Mouse (Mus musculus) bone marrow, adult 2 months (tissue): Measurements from ENCODE around the gene Olfr374. TPM values are rescaled to one million over a fixed set of nuclear protein-coding genes. Genes with fewer than 3 reads are reported as not detected.
A peak's percentile ranks its signal among the peaks of the same experiment; 100 is the strongest.

Experiments used
- H3K27ac ChIP-seq: fragments of 200-500 bp; 2 replicates; pipeline ENCODE4 v1.5.1; 2012; ENCODE audit warnings: low read depth, mild to moderate bottlenecking, control low read depth, inconsistent platforms, low read length; ENCODE audit not compliant: control insufficient read depth, poor library complexity, insufficient read depth
- H3K4me1 ChIP-seq: fragments of 200-500 bp; 2 replicates; pipeline ENCODE4 v1.6.1; 2011; ENCODE audit warnings: low read length; ENCODE audit not compliant: control insufficient read depth, insufficient read depth
- H3K4me3 ChIP-seq: fragments of 200-500 bp; replicated peaks from 2 replicates; pipeline ENCODE3; 2011; ENCODE audit warnings: mild to moderate bottlenecking, low read depth, low read length, control low read depth; ENCODE audit not compliant: control insufficient read depth
- CTCF ChIP-seq: fragments of 200-500 bp; IDR thresholded peaks from 2 replicates; pipeline ENCODE4 v1.5.1; 2011; ENCODE audit warnings: low read length, control low read depth; ENCODE audit not compliant: control insufficient read depth, insufficient read depth
- POLR2A ChIP-seq: fragments of 200-500 bp; IDR thresholded peaks from 2 replicates; pipeline ENCODE4 v1.6.1; 2011; ENCODE audit warnings: low read depth, mild to moderate bottlenecking, control low read depth, low read length, borderline replicate concordance; ENCODE audit not compliant: control insufficient read depth
- WGBS: fragments of 180-500 bp; shearing (Covaris S2); methylation state at CpG from one replicate; pipeline ENCODE4 v1.1.7; 2018; 5-methylcytosine and 5-hydroxymethylcytosine counted together
- polyA plus RNA-seq: library from polyadenylated mRNA; stranded (reverse); fragments of >200 nt; gene quantifications from 2 replicates; pipeline ENCODE4 v1.2.4, GENCODE M21; 2011; ENCODE audit warnings: low replicate concordance; ENCODE audit not compliant: missing spikeins, insufficient read depth, insufficient read length

Olfr374 gene
- polyA plus RNA-seq, 1 experiment: 0.30 TPM

- Histone ChIP-seq H3K4me3 (no peak overlapping the region), H3K27ac (no peak overlapping the region), H3K4me1 (peaks cover 4% of the 10 kb centered on the region; the same call in 1 of the 2 replicates)
- no peak for TF ChIP-seq CTCF
- WGBS: 58% methylated on average over 1 of the region's 1 CpGs
Observed at GRCm38 (mm10) chr8:72132417-72132816, 25.6 kb downstream of the Olfr374 start.

GRCm38 (mm10) chr8:72132891-72133290 lies 26.1 kb downstream of the Olfr374 start:
- Histone ChIP-seq H3K4me1 (peaks cover 5% of the 10 kb centered on the region; the same call in 1 of the 2 replicates), H3K4me3 (no peak overlapping the region), H3K27ac (no peak overlapping the region)
- TF ChIP-seq POLR2A: no peak
- no peak for TF ChIP-seq CTCF
- WGBS: 61% methylated on average over 1 of the region's 1 CpGs

GRCm38 (mm10) chr8:72133507-72133906 lies 26.7 kb downstream of the Olfr374 start:
- TF ChIP-seq POLR2A (no peak), CTCF (no peak)
- peaks cover 5% of the 10 kb centered on the region; the same call in 1 of the 2 replicates for H3K4me1 ChIP-seq
- no peak overlapping the region for H3K4me3 ChIP-seq
- no peak overlapping the region for H3K27ac ChIP-seq
- 2% methylated on average over 1 of the region's 1 CpGs for WGBS

GRCm38 (mm10) chr8:72134756-72135445 lies 28.1 kb downstream of the Olfr374 start, which contains the start of gene Tpm4:
Tpm4 (plus strand) TSS chr8:72134975.
- peak within 1 kb of the TSS; percentile 67 for H3K4me3 ChIP-seq
- peaks cover 5% of the 10 kb centered on the region; the same call in 1 of the 2 replicates for H3K4me1 ChIP-seq
- H3K27ac ChIP-seq: peak within 1 kb of the TSS; percentile 96
- TF ChIP-seq CTCF (no peak), POLR2A (peak; percentile 89)
- WGBS: 6% methylated on average over 46 of the region's 49 CpGs

- Histone ChIP-seq H3K4me1 (peaks cover 5% of the 10 kb centered on the region; the same call in 1 of the 2 replicates), H3K27ac (peak overlapping the region; percentile 96), H3K4me3 (peak overlapping the region; percentile 67)
- TF ChIP-seq POLR2A (no peak; the same call in 1 of the 2 replicates), CTCF (peak; percentile 28; the same call in 1 of the 2 replicates)
- under 1% methylated on average over 61 of the region's 62 CpGs for WGBS
Observed at GRCm38 (mm10) chr8:72135446-72136301, 28.8 kb downstream of the Olfr374 start.

GRCm38 (mm10) chr8:72136302-72136978 lies 29.6 kb downstream of the Olfr374 start:
- Histone ChIP-seq H3K4me1 (peaks cover 5% of the 10 kb centered on the region; the same call in 1 of the 2 replicates), H3K4me3 (peak overlapping the region; percentile 67), H3K27ac (peak overlapping the region; percentile 96)
- peak; percentile 24; the same call in 1 of the 2 replicates for TF ChIP-seq POLR2A
- no peak for TF ChIP-seq CTCF
- under 1% methylated on average over 18 of the region's 18 CpGs for WGBS

- no peak overlapping the region for H3K4me3 ChIP-seq
- TF ChIP-seq POLR2A (no peak), CTCF (no peak)
- no peak overlapping the region for H3K27ac ChIP-seq
- 73% methylated on average over 2 of the region's 2 CpGs for WGBS
- peaks cover 3% of the 10 kb centered on the region; the same call in 1 of the 2 replicates for H3K4me1 ChIP-seq
Observed at GRCm38 (mm10) chr8:72137431-72137830, 30.6 kb downstream of the Olfr374 start.

GRCm38 (mm10) chr8:72138456-72138855 lies 31.6 kb downstream of the Olfr374 start:
- no peak overlapping the region for H3K4me3 ChIP-seq
- no peak for TF ChIP-seq POLR2A
- no peak for TF ChIP-seq CTCF

More at GRCm38 (mm10) chr8:72138456-72138855, 31.6 kb downstream of the Olfr374 start:
- 81% methylated on average over 5 of the region's 5 CpGs for WGBS
- H3K27ac ChIP-seq: no peak overlapping the region
- peaks cover 2% of the 10 kb centered on the region; the same call in 1 of the 2 replicates for H3K4me1 ChIP-seq
